Mouse (Mus musculus) spleen, embryonic (tissue): ENCODE measurements around the gene Rnf7.
"Not testable (repeated sequence)": the region's sequence is repeated elsewhere in the genome, so short reads cannot be mapped to it uniquely, and the experiment has no call there.

Experiments
- CTCF ChIA-PET: fragments of 350-600 bp; sonication (Branson Sonifier 250); formaldehyde crosslinking; loops from one replicate; lab custom pipeline; 2022; lab: Charles Lee

The Rnf7 gene

DNA sequence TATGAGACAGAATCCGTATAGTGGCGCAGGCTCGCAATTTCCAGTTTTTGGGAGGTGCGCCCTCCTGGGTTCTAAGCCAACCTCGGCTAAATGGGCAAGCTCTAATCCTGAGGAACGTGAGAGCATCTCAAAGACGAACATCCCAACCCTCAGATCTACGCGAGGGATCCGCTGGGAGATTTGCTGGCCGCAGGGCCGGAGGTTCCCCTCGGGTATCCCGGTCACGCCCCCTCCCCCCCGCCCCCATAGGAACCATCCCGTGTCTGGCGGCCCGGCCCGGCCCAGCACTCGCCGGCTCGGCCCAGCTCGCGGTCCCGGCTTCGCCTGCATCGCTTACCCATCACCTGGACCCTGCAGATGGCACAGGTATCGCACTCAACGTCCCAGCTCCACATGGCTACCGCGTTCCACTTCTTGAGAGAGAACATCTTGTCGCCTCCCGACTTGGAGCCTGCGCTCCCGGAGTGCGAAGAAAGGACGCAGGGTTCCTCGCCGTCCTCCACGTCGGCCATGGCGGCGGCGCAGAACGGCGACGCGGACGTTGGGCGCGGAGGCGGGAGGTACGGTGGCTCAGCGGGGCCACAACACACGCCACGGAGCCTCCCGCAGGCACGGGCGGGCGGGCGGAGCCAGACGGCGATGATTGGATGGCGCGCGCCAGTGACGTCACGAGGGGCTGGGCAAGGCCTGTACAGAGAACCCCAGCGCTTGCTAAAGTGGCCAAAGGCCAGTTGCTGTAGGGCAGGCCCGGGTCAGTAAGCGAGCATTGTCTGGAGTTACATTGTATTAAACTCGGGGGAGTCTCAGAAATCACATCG lies at the start of gene Rnf7:
Gene Rnf7 (minus strand): TSS at position 605 of the 818 bp plus-strand sequence.
- CTCF ChIA-PET, result interaction anchor here (0.6 kb wide), 1 partner anchor 229 kb away, joined by 18 read pairs; no protein-coding TSS in a partner anchor

- CTCF ChIA-PET, result no interaction called here
These were observed 47.5 kb upstream of the Rnf7 start for GRCm38 (mm10) chr9:96526011-96526410.

DNA sequence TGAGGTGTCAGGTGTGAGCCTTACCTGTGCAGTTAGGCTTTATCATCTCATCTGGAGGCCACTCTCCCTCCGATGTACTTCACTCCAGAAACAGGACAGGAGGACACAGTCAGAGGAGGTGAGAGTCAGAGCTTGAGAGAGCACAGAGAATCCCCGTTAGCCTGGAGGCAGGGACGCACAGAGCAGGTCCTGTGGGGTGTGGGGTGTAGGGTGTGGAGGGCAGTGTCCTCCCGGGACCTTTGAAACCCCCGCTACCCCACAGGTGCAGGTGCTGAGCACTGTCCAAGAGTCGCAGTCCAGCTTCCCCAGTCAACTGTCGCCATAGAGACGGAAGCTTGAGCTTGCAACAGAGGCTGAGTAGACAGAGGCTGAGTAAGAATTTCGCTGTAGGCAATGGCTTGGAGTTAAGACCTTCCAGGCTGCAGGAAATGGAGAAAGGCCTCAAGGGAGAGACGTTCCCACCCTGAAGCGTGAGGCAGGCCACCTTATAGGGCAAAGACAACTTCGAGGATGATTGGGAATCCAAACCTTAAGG lies 46.6 kb upstream of the Rnf7 start, which contains the start of gene Gm28729:
Gene Gm28729 (minus strand): TSS at position 293 of the 535 bp plus-strand sequence.
- CTCF ChIA-PET, result no interaction called here

DNA sequence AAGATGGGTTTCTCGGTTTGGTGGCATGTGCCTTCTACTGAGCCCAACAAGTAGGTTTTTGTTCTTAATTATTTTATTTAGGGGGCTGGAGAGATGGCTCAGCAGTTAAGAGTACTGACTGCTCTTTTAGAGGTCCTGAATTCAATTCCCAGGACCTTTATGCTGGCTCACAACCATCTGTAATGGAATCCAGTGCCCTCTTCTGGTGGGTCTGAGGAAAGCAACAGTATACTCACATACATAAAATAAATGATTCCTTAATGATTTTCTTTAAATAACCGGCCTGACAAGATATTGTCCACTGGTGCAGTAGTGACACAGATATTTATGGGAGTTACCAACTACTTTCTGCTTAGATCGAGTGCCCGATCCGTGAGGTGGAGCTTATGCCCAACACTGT lies 44.7 kb upstream of the Rnf7 start:
- CTCF ChIA-PET, result no interaction called here

GRCm38 (mm10) chr9:96521574-96521973 lies 43.1 kb upstream of the Rnf7 start:
- CTCF ChIA-PET, result not testable (repeated sequence)

- CTCF ChIA-PET, result no interaction called here
These were observed 39.0 kb upstream of the Rnf7 start for GRCm38 (mm10) chr9:96517429-96517828.

DNA sequence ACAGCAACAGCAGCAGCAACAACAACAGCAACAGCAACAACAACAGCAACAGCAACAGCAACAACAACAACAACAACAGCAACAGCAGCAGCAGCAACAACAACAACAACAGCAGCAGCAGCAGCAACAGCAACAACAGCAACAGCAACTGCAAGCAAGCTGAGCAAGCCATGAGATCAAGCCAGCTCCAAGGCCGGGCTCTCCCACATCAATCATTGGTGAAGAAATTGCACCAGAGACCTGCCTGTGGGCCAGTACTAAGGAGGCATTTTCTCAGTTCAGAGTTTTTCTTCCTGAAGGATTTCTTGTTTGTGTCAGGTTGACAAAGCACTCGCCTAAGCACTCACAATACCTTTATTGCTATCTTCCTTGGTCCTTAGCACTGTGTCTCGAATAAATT lies 38.3 kb upstream of the Rnf7 start:
- CTCF ChIA-PET, result no interaction called here

- CTCF ChIA-PET, result no interaction called here
These were observed 37.3 kb upstream of the Rnf7 start for GRCm38 (mm10) chr9:96515737-96516136.

DNA sequence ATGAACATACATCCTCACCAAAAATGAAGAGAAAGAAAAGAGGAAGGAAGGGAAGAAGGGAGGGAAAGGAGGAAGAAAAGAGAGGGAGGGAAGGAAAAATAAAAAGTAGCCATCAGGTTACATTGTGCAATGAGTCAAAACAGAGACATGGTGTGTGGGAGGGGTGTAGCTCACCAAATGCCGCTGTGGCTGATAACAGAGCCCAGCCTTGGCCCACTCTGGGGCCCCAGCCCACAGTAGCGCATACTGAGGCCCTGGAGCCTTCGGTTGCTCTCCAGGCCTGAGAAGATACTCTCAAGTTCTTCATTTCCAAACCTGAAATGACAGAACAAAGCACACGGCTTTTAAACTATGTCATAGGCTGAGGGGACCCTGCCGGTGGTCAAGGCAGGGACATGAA lies 35.8 kb upstream of the Rnf7 start:
- CTCF ChIA-PET, result no interaction called here

DNA sequence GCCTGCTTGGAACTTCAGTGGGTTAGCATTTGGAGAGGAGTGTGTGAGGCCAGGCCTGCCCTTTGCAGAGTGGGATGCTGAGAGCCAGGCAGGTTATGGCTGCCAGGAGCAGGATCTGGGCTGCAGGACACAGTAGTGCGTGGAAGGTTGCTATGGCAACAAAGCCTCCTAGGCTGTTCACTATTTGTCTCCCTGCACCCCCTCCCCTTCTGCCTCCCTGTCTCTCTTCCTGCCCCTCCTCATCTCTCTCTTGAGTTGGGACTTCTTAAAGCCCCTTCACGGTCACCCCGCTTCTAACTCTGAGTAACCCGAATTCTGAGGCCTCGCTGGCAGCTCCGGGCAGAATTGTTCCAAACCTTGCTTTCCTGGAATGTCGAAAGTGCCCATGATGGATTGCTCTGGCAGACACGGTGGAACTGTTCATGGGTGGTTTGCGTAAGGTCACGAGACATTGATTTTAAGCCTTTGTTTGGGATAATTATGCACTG lies 27.6 kb upstream of the Rnf7 start:
- CTCF ChIA-PET, result no interaction called here

DNA sequence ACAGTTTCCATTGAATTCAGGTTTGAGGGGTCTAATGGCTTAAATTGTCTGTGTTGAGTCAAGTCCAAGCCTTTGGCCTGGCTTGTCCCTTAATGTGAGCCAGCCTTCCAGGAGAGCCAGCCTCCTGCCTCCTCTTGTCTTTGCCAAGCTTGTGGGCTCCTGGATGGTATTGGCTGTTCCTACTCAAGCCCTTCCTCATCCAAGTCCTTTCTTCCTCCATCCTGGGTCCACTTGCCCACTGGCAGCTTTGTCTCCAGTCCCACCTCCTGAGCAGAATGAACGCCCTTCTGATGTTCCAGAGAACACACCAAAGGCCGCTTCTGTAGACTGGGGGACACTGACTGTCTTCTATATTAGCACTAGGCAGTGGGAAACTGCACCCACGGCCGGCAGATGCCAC lies 26.7 kb upstream of the Rnf7 start:
- CTCF ChIA-PET, result no interaction called here

DNA sequence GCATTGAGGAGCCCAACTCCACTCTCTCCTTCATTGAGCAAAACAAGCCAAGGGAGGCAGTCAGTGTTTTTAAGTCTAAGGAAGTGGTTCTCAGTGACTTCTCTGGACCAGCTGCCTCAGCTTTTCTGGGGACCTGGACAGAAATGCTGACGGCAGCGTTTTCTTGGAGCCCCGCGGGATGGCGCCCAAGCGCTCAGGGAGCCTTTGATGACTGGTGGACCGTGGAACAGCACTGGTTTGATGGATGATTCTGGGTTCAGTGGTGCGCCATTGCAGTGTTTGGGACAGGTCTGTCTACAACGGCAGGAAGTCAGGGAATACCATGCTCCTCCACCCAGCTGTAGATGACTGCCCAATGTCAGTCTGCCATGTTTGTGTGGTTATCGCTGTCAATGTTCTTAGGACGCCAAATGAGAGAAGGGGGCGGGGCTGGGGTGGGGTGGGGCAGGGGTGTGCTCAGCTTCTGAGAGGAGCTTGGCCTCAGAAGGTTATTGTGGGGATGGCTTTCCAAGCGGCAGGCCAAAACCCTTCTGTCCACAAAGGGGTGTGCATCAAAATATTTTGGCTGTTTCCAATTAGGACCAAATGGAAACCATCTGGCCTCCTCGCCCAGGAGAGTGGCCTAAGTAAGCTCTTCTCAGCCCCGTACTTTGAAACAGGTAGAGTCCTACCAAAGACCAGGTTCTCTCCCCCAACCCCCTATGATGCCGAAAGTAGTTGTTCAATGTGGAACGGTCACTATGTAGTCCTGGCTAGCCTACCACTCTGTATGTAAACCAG lies 25.8 kb upstream of the Rnf7 start:
- CTCF ChIA-PET, result interaction anchor here (0.6 kb wide), 1 partner anchor 1032 kb away, joined by 3 read pairs; no protein-coding TSS in a partner anchor

DNA sequence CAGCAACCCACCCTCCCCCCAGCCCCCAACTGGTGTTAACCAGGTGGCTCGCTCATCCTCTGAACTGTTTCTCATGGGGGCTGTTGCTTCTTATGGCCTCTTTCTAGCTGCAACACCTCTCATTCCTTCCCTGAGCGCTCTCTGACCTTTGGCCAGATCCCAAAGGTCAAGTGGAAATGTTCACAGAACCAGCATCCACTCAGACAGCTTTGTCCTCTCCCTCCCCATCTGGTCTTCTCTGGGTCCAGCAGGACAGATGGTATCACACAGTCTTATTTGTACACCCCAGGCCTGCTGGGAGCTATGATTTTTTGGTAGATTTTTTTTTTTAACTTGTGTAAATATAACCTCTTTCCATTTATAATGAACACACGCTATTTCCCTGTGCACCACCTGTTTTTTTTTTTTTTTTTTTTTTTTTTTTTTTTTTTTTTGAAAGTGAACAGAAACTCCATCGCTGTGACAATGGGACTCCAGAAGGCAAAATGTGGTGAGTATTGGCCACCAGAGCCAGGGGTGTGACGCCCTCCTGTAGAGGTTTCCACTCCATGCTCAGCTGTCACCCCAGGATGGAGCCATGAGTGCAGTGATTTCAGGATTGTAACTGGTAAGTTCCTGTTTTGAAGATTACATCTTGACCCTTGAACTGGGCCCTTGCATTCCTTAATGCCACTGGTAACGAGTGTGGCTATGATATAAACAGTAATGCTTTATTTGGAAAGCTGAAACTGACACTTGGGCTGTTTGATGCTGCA lies 24.6 kb upstream of the Rnf7 start:
- CTCF ChIA-PET, result interaction anchor here (0.6 kb wide), 1 partner anchor 75 kb away, joined by 6 read pairs; no protein-coding TSS in a partner anchor

GRCm38 (mm10) chr9:96501217-96501616 lies 22.7 kb upstream of the Rnf7 start:
- CTCF ChIA-PET, result no interaction called here

GRCm38 (mm10) chr9:96493212-96493611 lies 14.7 kb upstream of the Rnf7 start:
- CTCF ChIA-PET, result no interaction called here

- CTCF ChIA-PET, result interaction anchor here (0.6 kb wide), 1 partner anchor 61 kb away, joined by 5 read pairs; no protein-coding TSS in a partner anchor
These were observed 13.3 kb upstream of the Rnf7 start for GRCm38 (mm10) chr9:96491810-96492209.

- CTCF ChIA-PET, result not testable (repeated sequence)
These were observed 9.4 kb upstream of the Rnf7 start for GRCm38 (mm10) chr9:96487869-96488268.

DNA sequence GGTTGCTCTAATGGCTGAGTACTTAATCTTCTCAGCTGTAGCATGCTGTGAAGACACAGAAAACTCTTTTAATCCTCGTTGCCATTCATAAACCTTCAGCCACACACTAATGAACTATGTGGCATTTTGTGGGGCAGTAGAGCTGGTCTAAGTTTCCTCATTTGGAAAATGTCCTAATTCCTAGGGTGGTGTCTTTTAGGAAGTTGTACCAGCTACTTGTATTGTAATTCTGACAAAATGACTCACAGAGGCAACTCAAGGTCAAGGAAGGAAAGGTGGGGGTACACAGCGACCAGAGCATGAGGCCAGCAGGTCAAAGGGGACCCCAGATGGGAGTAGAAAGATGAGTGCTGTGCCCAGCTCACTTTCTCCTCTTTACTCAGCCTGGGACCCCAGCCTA lies 5.2 kb upstream of the Rnf7 start:
- CTCF ChIA-PET, result no interaction called here

DNA sequence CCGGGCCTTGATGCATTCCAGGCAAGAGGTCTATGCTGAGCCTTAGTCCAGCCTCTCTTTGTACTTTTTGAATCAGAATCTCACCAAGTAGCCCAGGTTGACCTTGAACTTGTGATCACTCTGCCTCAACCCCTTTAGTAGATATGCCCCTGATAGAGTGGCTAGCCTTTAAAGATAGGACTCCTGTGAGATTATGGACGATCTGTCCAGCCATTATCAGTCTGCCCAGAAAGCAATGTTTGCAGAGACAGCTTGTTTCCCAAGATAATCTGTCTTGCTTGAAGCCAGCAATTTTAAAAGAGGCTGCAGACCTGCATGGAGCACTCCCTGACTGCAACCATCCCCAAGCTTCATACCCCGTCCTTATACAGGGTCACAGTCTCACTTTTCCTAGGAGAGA lies 4.6 kb upstream of the Rnf7 start:
- CTCF ChIA-PET, result no interaction called here

GRCm38 (mm10) chr9:96472356-96472755 lies 6.1 kb downstream of the Rnf7 start:
- CTCF ChIA-PET, result no interaction called here

DNA sequence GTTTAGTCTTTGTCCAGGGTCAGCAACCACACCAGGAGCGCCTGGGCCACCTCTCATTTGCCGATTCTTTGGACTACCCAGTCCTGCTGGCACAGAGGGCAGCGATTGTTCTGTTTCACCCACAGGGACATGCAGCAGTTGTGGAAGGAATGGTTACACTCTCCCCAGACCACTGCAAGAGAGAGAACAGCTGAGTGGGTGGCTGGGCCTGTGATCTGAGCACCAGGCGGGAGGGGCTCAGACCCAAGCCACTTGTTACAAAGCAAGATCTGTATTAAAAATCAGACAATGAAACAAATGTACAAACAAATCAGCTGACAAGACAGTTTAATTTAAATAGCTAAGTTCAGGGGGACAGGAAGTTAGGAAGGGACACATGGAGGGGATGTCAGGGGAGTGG lies 6.8 kb downstream of the Rnf7 start:
- CTCF ChIA-PET, result not testable (repeated sequence)
